Mouse (Mus musculus) cerebellum, postnatal 14 days (tissue): ENCODE data around the gene Nkapd1.

Source experiments
- DNase-seq, 2 experiments: peaks; one replicate each; pipeline ENCODE4 v3.0.0; 2021; ENCODE audit warnings: mixed read lengths in 2 of 2

Nkapd1 gene

GRCm38 (mm10) chr9:50596973-50597372 is 20.3 kb downstream of the Nkapd1 start:
- no peak for DNase-seq

GRCm38 (mm10) chr9:50594794-50595417 is 22.4 kb downstream of the Nkapd1 start:
- no peak for DNase-seq

DNA sequence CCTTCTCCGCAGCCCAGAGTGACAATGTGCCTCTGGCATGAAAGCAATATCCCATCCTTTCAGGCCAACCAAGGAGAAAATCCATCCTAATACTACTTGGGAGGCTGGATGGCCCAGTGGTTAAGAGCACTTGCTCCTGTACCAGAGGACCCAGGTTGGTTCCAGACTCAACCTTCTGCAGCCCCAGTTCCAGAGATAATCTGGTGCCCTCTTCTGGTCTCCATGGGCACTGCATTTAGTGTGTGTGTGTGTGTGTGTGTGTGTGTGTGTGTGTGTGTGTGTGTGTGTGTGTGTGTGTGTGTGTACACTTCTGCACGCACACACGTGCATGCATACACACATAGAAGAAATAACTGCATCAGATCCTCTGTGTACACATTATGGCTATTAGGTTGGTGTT is 23.7 kb downstream of the Nkapd1 start:
- DNase-seq, result peak in 1 of 2 experiments; percentile 65

GRCm38 (mm10) chr9:50592955-50593354 is 24.3 kb downstream of the Nkapd1 start:
- DNase-seq, result no peak

- DNase-seq, result no peak
Observed at GRCm38 (mm10) chr9:50590856-50591518, 26.3 kb downstream of the Nkapd1 start.

DNA sequence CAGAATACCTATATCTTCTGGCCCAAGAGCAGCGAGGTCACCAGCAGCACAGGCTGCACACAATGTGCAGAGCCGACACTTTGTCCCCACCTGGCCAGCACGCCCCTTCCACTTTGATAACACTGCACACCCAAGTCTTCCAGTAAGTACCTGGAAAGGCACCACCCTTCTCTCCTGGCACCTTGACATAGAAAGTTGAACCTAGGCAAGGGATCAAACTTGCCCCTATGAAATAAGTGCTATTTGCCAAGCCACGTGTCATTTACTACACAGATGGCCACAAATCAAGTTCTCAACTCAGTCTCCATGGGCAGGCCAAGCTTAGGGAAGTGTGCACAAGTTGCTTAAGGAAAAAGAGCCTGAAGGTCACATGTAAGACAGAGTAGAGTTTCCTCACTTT is 30.3 kb downstream of the Nkapd1 start:
- DNase-seq, result no peak

- no peak for DNase-seq
Observed at GRCm38 (mm10) chr9:50585145-50585818, 32.0 kb downstream of the Nkapd1 start.

- DNase-seq, result no peak
Observed at GRCm38 (mm10) chr9:50580370-50580769, 36.9 kb downstream of the Nkapd1 start.

DNA sequence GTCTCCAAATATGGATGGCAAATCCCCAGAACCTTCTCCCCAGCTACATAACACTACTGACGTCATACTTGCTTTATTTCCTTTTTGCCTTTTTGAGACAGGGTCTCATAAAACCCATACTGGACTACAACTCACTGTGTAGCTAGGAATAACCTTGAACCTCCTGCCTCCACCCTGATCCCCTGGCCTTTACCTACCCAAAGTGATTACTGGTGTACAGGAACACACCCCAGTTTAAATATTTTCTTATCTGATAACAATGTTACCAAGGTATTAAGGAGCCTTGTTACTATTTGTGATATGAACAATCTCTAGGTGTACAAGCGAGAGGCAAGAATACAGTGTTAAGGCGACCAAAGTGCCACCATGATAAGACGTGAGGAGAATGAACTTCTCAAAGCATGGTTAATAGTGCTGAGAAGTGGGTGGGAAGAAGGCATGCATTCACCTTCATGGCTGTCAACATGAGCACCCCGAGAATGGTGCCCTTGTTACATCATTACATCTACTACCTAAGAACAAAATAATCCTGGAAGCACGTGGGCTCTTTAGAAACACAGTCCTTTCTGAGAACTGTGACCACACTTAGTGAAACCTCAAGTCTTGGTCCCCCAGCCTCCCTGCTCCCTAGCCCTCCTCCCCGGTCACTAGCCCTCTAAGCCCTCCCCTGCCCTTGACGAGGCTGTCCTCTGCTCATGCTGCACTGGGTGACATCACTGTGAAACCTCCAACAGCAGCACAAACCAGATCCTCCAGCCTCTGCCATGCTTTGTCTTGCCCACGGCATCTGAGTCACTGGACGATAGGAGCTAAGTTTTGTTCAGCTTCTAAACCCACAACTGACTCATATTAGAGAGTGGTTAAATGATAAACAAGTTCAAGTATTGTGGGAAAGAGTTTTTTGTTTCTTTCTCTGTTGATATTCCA is 47.4 kb downstream of the Nkapd1 start:
- DNase-seq, result no peak

GRCm38 (mm10) chr9:50567881-50568280 is 49.4 kb downstream of the Nkapd1 start:
- no peak for DNase-seq

DNA sequence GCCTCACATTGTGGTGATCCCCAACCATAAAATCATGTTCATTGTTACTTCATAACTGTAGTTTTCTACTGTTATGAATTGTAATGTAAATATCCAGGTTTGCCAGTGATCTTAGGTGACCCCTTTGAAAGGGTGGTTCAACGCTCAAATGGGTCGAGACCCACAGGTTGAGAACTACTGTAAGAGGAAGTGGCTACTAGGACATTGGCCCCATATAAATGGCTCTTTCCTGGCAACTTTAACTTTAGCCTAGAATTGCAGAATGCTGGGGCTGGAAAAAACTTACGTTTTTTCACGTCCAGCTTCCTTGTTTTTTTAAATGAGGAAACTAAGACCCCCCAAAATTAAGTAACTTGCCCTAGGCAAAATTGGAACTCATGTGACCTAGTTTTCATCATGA is 49.9 kb downstream of the Nkapd1 start:
- DNase-seq, result no peak

DNA sequence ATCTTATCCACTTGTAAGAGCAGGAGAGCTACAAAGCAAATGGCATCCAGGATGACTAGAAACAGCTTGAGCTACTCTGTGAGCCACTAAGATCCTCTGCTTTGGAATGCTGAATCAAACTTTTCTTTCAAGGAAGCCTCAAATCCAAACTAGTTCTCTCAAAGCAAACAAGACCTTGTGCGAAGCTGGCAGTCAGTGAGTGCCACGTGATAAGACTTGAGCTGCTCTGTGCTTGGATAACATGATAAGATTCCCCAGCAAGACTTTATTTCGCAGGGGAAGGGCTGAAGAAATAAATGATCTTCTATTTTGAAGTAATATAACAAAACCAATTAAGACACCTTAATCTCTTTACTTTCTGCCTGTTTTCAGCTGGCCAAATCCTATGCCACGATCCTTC is 51.3 kb downstream of the Nkapd1 start:
- DNase-seq, result no peak

- DNase-seq, result peak; percentile 44 to 61
Observed at GRCm38 (mm10) chr9:50565173-50565572, 52.1 kb downstream of the Nkapd1 start.

DNA sequence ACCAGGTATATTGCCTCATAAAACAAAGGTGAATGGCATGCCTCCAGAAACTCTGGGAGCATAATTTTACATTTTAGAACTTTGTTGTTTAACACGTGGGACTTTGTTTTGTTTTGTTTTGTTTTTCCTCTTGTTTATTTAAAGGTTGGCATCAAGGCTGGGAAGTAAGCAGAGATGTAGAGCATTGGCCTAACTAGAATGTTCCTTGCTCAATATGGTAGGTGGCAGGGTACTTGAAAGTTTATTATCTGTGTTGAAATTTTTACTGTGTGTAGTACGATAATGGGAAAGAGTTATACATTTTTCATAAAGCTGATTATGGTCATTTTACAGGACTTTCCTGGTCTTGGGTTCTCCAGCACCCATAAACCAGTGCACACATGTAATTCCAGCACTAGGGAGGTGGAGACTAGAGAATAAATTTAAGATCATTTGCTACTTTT is 55.3 kb downstream of the Nkapd1 start:
- DNase-seq, result no peak

DNA sequence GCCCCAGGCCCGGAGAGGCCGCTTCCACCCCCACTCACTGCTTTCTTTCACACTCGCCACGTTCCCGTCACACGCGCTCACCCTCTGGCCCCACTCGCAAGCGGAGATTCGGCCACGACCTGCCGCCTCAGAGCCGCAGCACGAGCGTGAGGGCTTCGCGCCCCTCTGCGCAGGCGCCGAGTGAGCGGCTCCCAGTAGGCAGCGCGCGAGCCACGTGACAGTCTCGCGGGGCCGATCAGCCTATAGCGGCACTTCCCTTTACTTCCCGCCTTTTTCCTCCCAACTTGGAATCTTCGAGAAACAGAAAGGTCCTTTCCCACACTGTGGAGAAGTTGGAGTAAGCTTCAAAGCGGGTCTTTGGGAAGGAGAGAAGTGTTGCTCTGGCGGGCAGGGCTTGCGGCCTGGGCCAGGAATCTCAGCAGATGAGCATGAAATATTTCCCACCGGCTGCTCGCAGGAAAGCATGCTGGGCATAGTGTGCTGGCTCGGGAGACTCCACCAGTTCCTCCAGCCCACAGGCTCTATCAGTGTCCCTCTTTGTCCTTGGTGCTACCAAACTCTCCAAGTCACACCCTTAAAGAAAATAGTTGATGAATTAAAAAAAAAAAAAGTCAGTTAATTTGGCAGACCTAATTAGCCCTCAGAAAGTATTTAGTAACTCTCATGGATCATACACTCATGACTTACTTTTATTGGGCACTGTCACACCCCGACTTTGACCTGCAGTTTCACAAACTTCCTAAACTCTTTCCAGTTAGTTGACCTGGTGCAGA is 55.9 kb downstream of the Nkapd1 start, which contains the start of gene Tex12:
Gene Tex12 (minus strand): TSS at position 181 of the 773 bp plus-strand sequence.
- DNase-seq, result no peak
